16 mouse cellular contexts compared by ENCODE assay signal in genomic region chr1:174902755-174903154, GRCm38 (mm10).
"Had no signal": no experiment of that assay in that cellular context is flagged by ENCODE, and none has a peak within 500 bp of the region (broad histone marks: within the 10 kb centered on the region; RNA-seq: fewer than 3 reads in every experiment).

No protein-coding gene starts in this region.

- H3K9ac ChIP-seq: liver, embryonic 12.5 days; liver, embryonic 15.5 days; lung, embryonic 15.5 days had no signal

- H3K27me3 ChIP-seq: liver, embryonic 12.5 days; liver, embryonic 15.5 days; lung, embryonic 15.5 days had no signal

- H3K4me3 ChIP-seq: liver, embryonic 12.5 days; liver, embryonic 15.5 days; lung, embryonic 15.5 days had no signal

- H3K27ac ChIP-seq: liver, embryonic 12.5 days; liver, embryonic 15.5 days; lung, embryonic 15.5 days; stomach, postnatal 0 days had no signal

- DNase-seq: kidney, adult 18-20 months; kidney, adult 9 months; kidney, postnatal 14 days; kidney, postnatal 4 days; lung, adult 18-20 months; lung, postnatal 14 days; lung, postnatal 4 days; midbrain, embryonic 14.5 days; thymus, adult 2 months; thymus, postnatal 14 days; thymus, postnatal 4 days had no signal

- H3K4me2 ChIP-seq: liver, embryonic 12.5 days; liver, embryonic 15.5 days; lung, embryonic 15.5 days; midbrain, embryonic 11.5 days had no signal

- H3K9me3 ChIP-seq: liver, embryonic 15.5 days; lung, embryonic 15.5 days had no signal

- H3K36me3 ChIP-seq: liver, embryonic 12.5 days; liver, embryonic 15.5 days; lung, embryonic 15.5 days had no signal

- ATAC-seq: liver, embryonic 12.5 days had no signal

- H3K4me1 ChIP-seq: liver, embryonic 12.5 days; liver, embryonic 15.5 days; lung, embryonic 15.5 days had no signal
